Mouse (Mus musculus) CH12.LX (cell line): Measurements from ENCODE around the gene Dnm3. TPM values are rescaled to one million over a fixed set of nuclear protein-coding genes. Genes with fewer than 3 reads are reported as not detected.

Source experiments
- DNase-seq: peaks from one replicate; pipeline ENCODE4 v3.0.0-alpha.2; 2013; ENCODE audit errors: extremely low read depth
- H3K27ac ChIP-seq: 2 replicates; pipeline ENCODE4 v1.5.1; 2012; ENCODE audit warnings: low read depth, mild to moderate bottlenecking, control low read depth, moderate library complexity; ENCODE audit not compliant: insufficient read depth
- H3K27me3 ChIP-seq: replicated peaks from 2 replicates; pipeline ENCODE3; 2012; ENCODE audit warnings: inconsistent platforms
- H3K36me3 ChIP-seq, 2 experiments: replicated peaks in 1 of 2; 2 replicates each; pipeline versions ENCODE3 to v1.6.1; 2012; ENCODE audit warnings: inconsistent platforms in 1 of 2, low read length in 1 of 2, mild to moderate bottlenecking in 1 of 2, mixed read lengths in 1 of 2, moderate library complexity in 1 of 2; ENCODE audit not compliant: control insufficient read depth in 1 of 2, insufficient read depth in 1 of 2
- H3K4me1 ChIP-seq, 2 experiments: 2 replicates each; pipeline ENCODE4 v1.6.1; 2012; ENCODE audit warnings: inconsistent platforms in 1 of 2, moderate library complexity in 1 of 2; ENCODE audit not compliant: insufficient read depth in 2 of 2, control insufficient read depth in 1 of 2
- H3K4me2 ChIP-seq: 2 replicates; pipeline ENCODE4 v1.6.1; 2012; ENCODE audit warnings: low read depth, mild to moderate bottlenecking, control low read depth; ENCODE audit not compliant: poor library complexity, insufficient read depth, severe bottlenecking
- H3K4me3 ChIP-seq, 3 experiments: fragments of 150-350 bp in 1 of 3; sonication (generic) in 1 of 3; replicated peaks in 1 of 3; 2 replicates each; pipeline versions ENCODE3 to v1.5.1; 2011 to 2012; ENCODE audit warnings: low read depth in 2 of 3, low read length in 2 of 3, mild to moderate bottlenecking in 2 of 3, moderate library complexity in 2 of 3, control low read depth in 1 of 3, improper control_type of control experiment in 1 of 3, inconsistent platforms in 1 of 3, mixed read lengths in 1 of 3; ENCODE audit not compliant: poor library complexity in 1 of 3
- H3K79me2 ChIP-seq: replicated peaks from 2 replicates; pipeline ENCODE4 v1.6.1; 2012; ENCODE audit warnings: mild to moderate bottlenecking, moderate library complexity; ENCODE audit not compliant: control insufficient read depth, poor library complexity, insufficient read depth, severe bottlenecking; ENCODE audit errors: extremely low read depth
- H3K9ac ChIP-seq: 2 replicates; pipeline ENCODE4 v1.6.1; 2012; ENCODE audit warnings: low read depth, mild to moderate bottlenecking, control low read depth, moderate library complexity; ENCODE audit not compliant: insufficient read depth
- H3K9me3 ChIP-seq: replicated peaks from 2 replicates; pipeline ENCODE3; 2012; ENCODE audit warnings: low read length, inconsistent platforms, mixed read lengths
- CHD2 ChIP-seq: IDR thresholded peaks from 2 replicates; pipeline ENCODE4 v1.6.1; 2011; ENCODE audit warnings: low read length, improper control_type of control experiment
- E2F4 ChIP-seq: IDR thresholded peaks from 2 replicates; pipeline ENCODE4 v1.6.1; 2011; ENCODE audit warnings: low read depth, low read length, improper control_type of control experiment; ENCODE audit not compliant: insufficient replicate concordance
- ELF1 ChIP-seq: IDR thresholded peaks from 2 replicates; pipeline ENCODE4 v1.6.1; 2014; ENCODE audit warnings: low read depth, mild to moderate bottlenecking, inconsistent platforms, low read length, improper control_type of control experiment
- ETS1 ChIP-seq: conservative IDR thresholded peaks from 2 replicates; pipeline ENCODE4 v1.6.1; 2012; ENCODE audit warnings: low read depth, mild to moderate bottlenecking, inconsistent platforms, low read length, improper control_type of control experiment, moderate library complexity
- GABPA ChIP-seq: IDR thresholded peaks from 2 replicates; pipeline ENCODE4 v1.6.1; 2012; ENCODE audit warnings: low read depth, low read length, improper control_type of control experiment, inconsistent platforms; ENCODE audit not compliant: insufficient replicate concordance
- HCFC1 ChIP-seq: IDR thresholded peaks from 2 replicates; pipeline ENCODE4 v1.6.1; 2012; ENCODE audit warnings: low read depth, mild to moderate bottlenecking, inconsistent platforms, low read length, improper control_type of control experiment
- IRF4 ChIP-seq: IDR thresholded peaks from 2 replicates; pipeline ENCODE4 v1.6.1; 2014; ENCODE audit warnings: low read depth, mild to moderate bottlenecking, inconsistent platforms, low read length, improper control_type of control experiment
- JUN ChIP-seq: IDR thresholded peaks from 2 replicates; pipeline ENCODE4 v1.6.1; 2011; ENCODE audit warnings: low read depth, mild to moderate bottlenecking, low read length, improper control_type of control experiment, moderate library complexity; ENCODE audit not compliant: insufficient read depth
- JUND ChIP-seq: conservative IDR thresholded peaks from 2 replicates; pipeline ENCODE4 v1.6.1; 2011; ENCODE audit warnings: low read depth, low read length, improper control_type of control experiment
- MAZ ChIP-seq: IDR thresholded peaks from 2 replicates; pipeline ENCODE4 v1.6.1; 2012; ENCODE audit warnings: low read depth, mild to moderate bottlenecking, inconsistent platforms, low read length, improper control_type of control experiment, moderate library complexity
- MXI1 ChIP-seq: IDR thresholded peaks from 2 replicates; pipeline ENCODE4 v1.6.1; 2011; ENCODE audit warnings: mild to moderate bottlenecking, low read depth, low read length, improper control_type of control experiment
- NELFE ChIP-seq: IDR thresholded peaks from 2 replicates; pipeline ENCODE4 v1.6.1; 2011; ENCODE audit warnings: low read depth, low read length, improper control_type of control experiment
- POLR2AphosphoS2 ChIP-seq: IDR thresholded peaks from 2 replicates; pipeline ENCODE4 v1.6.1; 2011; ENCODE audit warnings: low read depth, low read length, improper control_type of control experiment
- RCOR1 ChIP-seq: conservative IDR thresholded peaks from 2 replicates; pipeline ENCODE4 v1.6.1; 2012; ENCODE audit warnings: low read depth, mild to moderate bottlenecking, inconsistent platforms, low read length, improper control_type of control experiment
- SIN3A ChIP-seq: IDR thresholded peaks from 2 replicates; pipeline ENCODE4 v1.6.1; 2012; ENCODE audit warnings: low read length, improper control_type of control experiment, inconsistent platforms
- TBP ChIP-seq: conservative IDR thresholded peaks from 2 replicates; pipeline ENCODE4 v1.6.1; 2011; ENCODE audit warnings: low read depth, low read length, improper control_type of control experiment
- UBTF ChIP-seq: IDR thresholded peaks from 2 replicates; pipeline ENCODE4 v1.6.1; 2012; ENCODE audit warnings: low read depth, mild to moderate bottlenecking, inconsistent platforms, low read length, improper control_type of control experiment, moderate library complexity
- USF1 ChIP-seq: IDR thresholded peaks from 2 replicates; pipeline ENCODE4 v1.6.1; 2014; ENCODE audit warnings: low read depth, mild to moderate bottlenecking, inconsistent platforms, low read length, improper control_type of control experiment
- ZKSCAN1 ChIP-seq: IDR thresholded peaks from 2 replicates; pipeline ENCODE4 v1.6.1; 2012; ENCODE audit warnings: low read depth, inconsistent platforms, low read length, improper control_type of control experiment, borderline replicate concordance
- ZMIZ1 ChIP-seq: IDR thresholded peaks from 2 replicates; pipeline ENCODE4 v1.6.1; 2012; ENCODE audit warnings: low read depth, mild to moderate bottlenecking, inconsistent platforms, low read length, improper control_type of control experiment
- dilution Hi-C: fragments of 300-500 bp; cut with MboI; formaldehyde crosslinking; loops from 2 replicates; pipeline ENCODE4 v1.14.3; 2020; ENCODE audit warnings: low sequenced_read_pairs; ENCODE audit not compliant: extremely low pct_unique_long_range_greater_than_20kb, extremely low pct_ligation_motif_present
- in situ Hi-C: fragments of 300-500 bp; cut with MboI; formaldehyde crosslinking; loops from 3 replicates; pipeline ENCODE4 v1.14.3; 2019; ENCODE audit warnings: low sequenced_read_pairs, low pct_ligation_motif_present, low pct_unique_long_range_greater_than_20kb, mixed read lengths
- polyA plus RNA-seq: library from polyadenylated mRNA; unstranded; fragments of >175 nt; gene quantifications from 2 replicates; pipeline ENCODE4 v1.2.1, GENCODE M21; 2012; ENCODE audit warnings: low read depth; ENCODE audit not compliant: insufficient read length
- total RNA-seq, 2 experiments: library from RNA; depleted of rRNA; stranded (reverse); fragments of 300-350 nt in 1 of 2; fragments of >200 nt in 1 of 2; gene quantifications; 2 replicates each; pipeline ENCODE4 v1.2.3; 2012 to 2014

Dnm3 gene
- total and polyA plus RNA-seq, 3 experiments, result 3.6 to 9.5 (median 6.9) TPM

DNA sequence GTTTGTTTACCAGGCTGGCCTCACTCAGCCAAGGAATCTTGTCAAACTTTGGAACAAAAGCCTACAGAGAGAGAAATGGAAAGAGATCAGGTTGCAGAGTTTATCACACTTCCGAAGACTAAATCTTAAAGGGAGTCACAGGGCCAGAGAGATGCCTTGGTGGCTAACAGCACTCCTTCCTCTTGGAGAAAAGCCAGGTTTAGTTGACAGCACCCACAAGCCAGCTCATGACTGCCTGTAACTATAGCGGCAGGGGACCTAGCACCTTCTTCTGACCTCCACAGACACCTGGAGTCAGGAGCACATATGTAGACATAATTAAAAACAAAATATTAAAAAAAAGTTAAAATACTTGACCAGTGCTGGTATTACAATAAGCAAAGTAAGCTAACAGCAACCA lies 509.9 kb downstream of the Dnm3 start:
- TF ChIP-seq E2F4, result no peak
- TF ChIP-seq RCOR1, result no peak
- no peak for TF ChIP-seq UBTF
- no peak for TF ChIP-seq USF1
- no peak for TF ChIP-seq HCFC1
- no peak for TF ChIP-seq JUN
- TF ChIP-seq TBP, result no peak
- TF ChIP-seq NELFE, result no peak
- TF ChIP-seq ETS1, result no peak
- no peak for TF ChIP-seq ZMIZ1
- TF ChIP-seq MXI1, result no peak
- no peak for TF ChIP-seq ELF1
- no peak for TF ChIP-seq JUND
- TF ChIP-seq ZKSCAN1, result no peak
- TF ChIP-seq GABPA, result no peak
- TF ChIP-seq MAZ, result no peak
- no peak for TF ChIP-seq SIN3A
- TF ChIP-seq CHD2, result no peak
- TF ChIP-seq POLR2AphosphoS2, result no peak
- TF ChIP-seq IRF4, result no peak
- H3K79me2 ChIP-seq, result peaks cover 8% of the 10 kb centered on the region
- no peak overlapping the region for H3K4me2 ChIP-seq
- no peak overlapping the region for H3K4me3 ChIP-seq
- peaks cover 4 to 18% of the 10 kb centered on the region in 2 experiments for H3K36me3 ChIP-seq
- H3K4me1 ChIP-seq, result peaks cover 5 to 35% of the 10 kb centered on the region in 2 experiments
- no peak overlapping the region for H3K27ac ChIP-seq
- H3K27me3 ChIP-seq, result no peaks in the 10 kb centered on the region
- H3K9ac ChIP-seq, result no peak overlapping the region
- no peaks in the 10 kb centered on the region for H3K9me3 ChIP-seq
- DNase-seq, result no peak
- in situ Hi-C loops (loop anchor here (10.0 to 25.0 kb wide), 2 partner anchors 83 to 581 kb away; partner anchors contain the start of gene Tnfsf4), dilution Hi-C loops (no loop called here)
